Mouse (Mus musculus) activated CD4-positive, CD25-positive, alpha-beta regulatory T cell, adult 4 months (primary cell): ENCODE data around the gene Olfr346. TPM values are rescaled to one million over a fixed set of nuclear protein-coding genes. Genes with fewer than 3 reads are reported as not detected.

Experiments used
- ATAC-seq: one replicate; pipeline ENCODE4 v1.8.0; 2017
- polyA plus RNA-seq, 2 experiments: library from polyadenylated mRNA; unstranded; fragments of 100-300 nt; shearing (Covaris generic); gene quantifications; one replicate each; pipeline ENCODE4 v1.2.1; 2017

Olfr346 gene
- polyA plus RNA-seq, result under 1 TPM in 1 of 2 experiments, not detected in 1; 0.29 TPM

- no peak for ATAC-seq
Observed at GRCm38 (mm10) chr2:36685488-36685887, at the start of gene Olfr346. Gene Olfr346 (plus strand): TSS chr2:36685788.

GRCm38 (mm10) chr2:36639741-36640140 lies 45.8 kb upstream of the Olfr346 start, which contains the start of gene Olfr345:
Gene Olfr345 (plus strand): TSS chr2:36640041.
- no peak for ATAC-seq

GRCm38 (mm10) chr2:36731602-36732001 lies 46.0 kb downstream of the Olfr346 start, which contains the start of gene Olfr347:
Gene Olfr347 (plus strand): TSS chr2:36731902.
- ATAC-seq, result no peak

- ATAC-seq, result no peak
Observed at GRCm38 (mm10) chr2:36736226-36736625, 50.6 kb downstream of the Olfr346 start.

Other genes starting within 250 kb of the Olfr346 start
- gene Olfr340, start 233.2 kb upstream of the Olfr346 start, polyA plus RNA-seq, result not detected
- gene Olfr341, start 203.3 kb upstream of the Olfr346 start, polyA plus RNA-seq, result under 1 TPM in 1 of 2 experiments, not detected in 1; 0.07 TPM
- not detected for gene Olfr342, start 160.8 kb upstream of the Olfr346 start, polyA plus RNA-seq
- gene Olfr344, start 119.1 kb upstream of the Olfr346 start, polyA plus RNA-seq, result not detected
- not detected for gene Olfr345, start 45.7 kb upstream of the Olfr346 start, polyA plus RNA-seq
- gene Olfr347, start 46.1 kb downstream of the Olfr346 start, polyA plus RNA-seq, result not detected
- gene Olfr348, start 98.5 kb downstream of the Olfr346 start, polyA plus RNA-seq, result not detected
- gene Olfr50, start 104.8 kb downstream of the Olfr346 start, polyA plus RNA-seq, result not detected
- gene Olfr3, start 131.2 kb downstream of the Olfr346 start, polyA plus RNA-seq, result not detected
- gene Olfr350, start 160.5 kb downstream of the Olfr346 start, polyA plus RNA-seq, result not detected
- not detected for gene Olfr351, start 176.9 kb downstream of the Olfr346 start, polyA plus RNA-seq
- not detected for gene Olfr352, start 182.7 kb downstream of the Olfr346 start, polyA plus RNA-seq
- gene Olfr353, start 207.1 kb downstream of the Olfr346 start, polyA plus RNA-seq, result not detected
- not detected for gene Olfr354, start 219.9 kb downstream of the Olfr346 start, polyA plus RNA-seq
- under 1 TPM in 1 of 2 experiments, not detected in 1; 0.15 TPM for gene Olfr355, start 243.1 kb downstream of the Olfr346 start, polyA plus RNA-seq